Mouse (Mus musculus): ENCODE results near the gene Trim69. TPM values are rescaled to one million over a fixed set of nuclear protein-coding genes. Genes with fewer than 3 reads are reported as not detected.
A peak's percentile ranks its signal among the peaks of the same experiment; 100 is the strongest.

Trim69 gene
- polyA plus RNA-seq, 1 experiment from 2014 or later: not detected

DNA sequence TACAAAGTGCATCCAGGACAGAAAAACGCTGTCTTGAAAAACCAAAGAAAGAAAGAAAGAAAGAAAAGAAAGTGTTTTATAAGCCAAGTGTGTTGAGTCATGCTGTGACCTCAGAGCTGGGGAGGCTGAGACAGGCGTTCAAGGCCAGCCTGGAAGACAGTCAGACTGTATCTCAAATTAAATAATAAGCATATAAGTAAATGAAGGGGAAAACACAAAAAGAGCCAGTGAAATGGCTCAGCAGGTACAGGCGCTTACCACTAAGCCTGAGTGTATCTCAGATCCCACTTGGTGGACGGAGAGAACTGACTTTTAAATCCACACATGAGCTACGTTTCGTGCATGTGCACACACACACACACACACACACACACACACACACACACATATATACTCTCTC lies 11.2 kb upstream of the Trim69 start:
- WGBS: 88% methylated on average over 6 of the region's 6 CpGs
- peak; percentile 44 for DNase-seq (ENCODE audit: low spot score, missing footprints)
- H3K4me2 ChIP-seq: no peak overlapping the region
- no peaks in the 10 kb centered on the region for H3K27me3 ChIP-seq (ENCODE audit: control insufficient read depth, insufficient read depth, low read length)
- ATAC-seq (ENCODE audit: low FRiP score): no peak
- H3K9me3 ChIP-seq (ENCODE audit: control insufficient read depth, low read length): no peaks in the 10 kb centered on the region
- H3K9ac ChIP-seq (ENCODE audit: low read length): no peak overlapping the region
- H3K36me3 ChIP-seq (ENCODE audit: control insufficient read depth, insufficient read depth, low read length): no peaks in the 10 kb centered on the region
- no peak overlapping the region for H3K4me3 ChIP-seq (ENCODE audit: low read depth, low read length)
- H3K27ac ChIP-seq (ENCODE audit: low read depth, low read length): no peak overlapping the region
- peaks cover 2% of the 10 kb centered on the region; the same call in 1 of the 2 replicates for H3K4me1 ChIP-seq (ENCODE audit: control insufficient read depth, insufficient read depth, low read length)

- Histone ChIP-seq H3K27me3 (ENCODE audit: control insufficient read depth, insufficient read depth, low read length) (no peaks in the 10 kb centered on the region), H3K4me2 (no peak overlapping the region), H3K27ac (ENCODE audit: low read depth, low read length) (no peak overlapping the region), H3K9me3 (ENCODE audit: control insufficient read depth, low read length) (no peaks in the 10 kb centered on the region), H3K9ac (ENCODE audit: low read length) (no peak overlapping the region), H3K4me3 (ENCODE audit: low read depth, low read length) (no peak overlapping the region), H3K36me3 (ENCODE audit: control insufficient read depth, insufficient read depth, low read length) (no peaks in the 10 kb centered on the region), H3K4me1 (ENCODE audit: control insufficient read depth, insufficient read depth, low read length) (peaks cover 2% of the 10 kb centered on the region; the same call in 1 of the 2 replicates)
- ATAC-seq (ENCODE audit: low FRiP score) (no peak), DNase-seq (ENCODE audit: low spot score, missing footprints) (peak; percentile 62)
- 77% methylated on average over 3 of the region's 3 CpGs for WGBS
Observed at GRCm38 (mm10) chr2:122149716-122150115, 10.8 kb upstream of the Trim69 start.

DNA sequence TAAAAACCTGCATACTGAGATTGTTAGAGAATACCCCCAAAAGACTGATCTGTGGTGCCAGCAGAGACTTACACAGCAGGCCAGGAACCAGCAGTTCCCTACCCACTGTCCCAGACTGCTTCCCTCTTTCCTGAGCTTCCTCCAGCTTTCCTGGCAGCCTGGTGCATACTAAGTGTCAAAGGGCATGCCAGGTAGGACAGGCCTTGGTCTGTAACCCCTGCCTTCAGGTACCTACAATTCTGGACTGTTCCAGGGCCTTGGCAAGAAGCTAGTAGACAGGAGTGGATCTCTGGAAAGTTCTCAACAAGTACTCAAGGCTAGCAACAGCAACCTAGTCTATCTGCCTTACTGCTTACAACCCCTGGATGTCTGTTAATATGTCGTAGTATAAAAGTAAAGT lies 9.3 kb upstream of the Trim69 start:
- Histone ChIP-seq H3K27ac (ENCODE audit: low read depth, low read length) (no peak overlapping the region), H3K27me3 (ENCODE audit: control insufficient read depth, insufficient read depth, low read length) (no peaks in the 10 kb centered on the region), H3K4me1 (ENCODE audit: control insufficient read depth, insufficient read depth, low read length) (peaks cover 2% of the 10 kb centered on the region; the same call in 1 of the 2 replicates), H3K4me3 (ENCODE audit: low read depth, low read length) (no peak overlapping the region), H3K9me3 (ENCODE audit: control insufficient read depth, low read length) (no peaks in the 10 kb centered on the region), H3K9ac (ENCODE audit: low read length) (no peak overlapping the region), H3K4me2 (no peak overlapping the region), H3K36me3 (ENCODE audit: control insufficient read depth, insufficient read depth, low read length) (no peaks in the 10 kb centered on the region)
- ATAC-seq (ENCODE audit: low FRiP score): no peak
- no peak for DNase-seq (ENCODE audit: low spot score, missing footprints)
- 88% methylated on average over 1 of the region's 1 CpGs for WGBS

GRCm38 (mm10) chr2:122152850-122153249 lies 7.7 kb upstream of the Trim69 start:
- Histone ChIP-seq H3K4me2 (no peak overlapping the region), H3K9ac (ENCODE audit: low read length) (no peak overlapping the region), H3K9me3 (ENCODE audit: control insufficient read depth, low read length) (no peaks in the 10 kb centered on the region), H3K4me1 (ENCODE audit: control insufficient read depth, insufficient read depth, low read length) (peaks cover 2% of the 10 kb centered on the region; the same call in 1 of the 2 replicates), H3K4me3 (ENCODE audit: low read depth, low read length) (no peak overlapping the region), H3K36me3 (ENCODE audit: control insufficient read depth, insufficient read depth, low read length) (no peaks in the 10 kb centered on the region), H3K27ac (ENCODE audit: low read depth, low read length) (no peak overlapping the region), H3K27me3 (ENCODE audit: control insufficient read depth, insufficient read depth, low read length) (no peaks in the 10 kb centered on the region)
- 82% methylated on average over 3 of the region's 3 CpGs for WGBS
- ATAC-seq (ENCODE audit: low FRiP score): no peak
- DNase-seq (ENCODE audit: low spot score, missing footprints): no peak

DNA sequence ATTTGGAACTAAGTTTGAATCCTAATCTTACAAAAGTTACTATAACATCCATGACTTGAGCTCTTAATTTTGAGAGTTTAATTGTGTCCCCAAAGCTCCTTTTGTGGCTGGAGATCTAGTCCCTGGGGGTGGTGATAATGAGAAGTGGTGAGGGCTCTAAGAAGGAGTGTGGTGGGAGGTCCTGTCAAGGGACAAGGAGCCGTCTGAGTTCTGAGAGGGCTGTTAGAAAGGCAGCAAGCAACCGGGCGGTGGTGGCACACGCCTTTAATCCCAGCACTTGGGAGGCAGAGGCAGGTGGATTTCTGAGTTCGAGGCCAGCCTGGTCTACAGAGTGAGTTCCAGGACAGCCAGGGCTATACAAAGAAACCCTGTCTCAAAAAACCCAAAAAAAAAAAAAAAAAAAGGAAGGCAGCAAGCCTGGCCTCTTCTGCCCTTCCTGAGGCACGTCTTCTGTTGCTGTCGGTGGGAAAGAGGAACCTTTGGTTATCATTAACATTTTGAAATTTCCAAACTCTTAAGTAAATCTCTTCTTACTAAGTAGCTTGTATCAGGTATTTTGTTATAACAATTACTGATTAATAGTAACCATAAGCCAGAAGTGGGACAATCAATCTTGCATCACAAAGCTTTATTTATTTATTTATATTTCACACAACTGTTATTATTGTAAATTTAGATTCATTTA lies 6.7 kb upstream of the Trim69 start:
- no peak overlapping the region for H3K27ac ChIP-seq (ENCODE audit: low read depth, low read length)
- 83% methylated on average over 7 of the region's 7 CpGs for WGBS
- ATAC-seq (ENCODE audit: low FRiP score): no peak
- H3K9me3 ChIP-seq (ENCODE audit: control insufficient read depth, low read length): no peaks in the 10 kb centered on the region
- no peaks in the 10 kb centered on the region for H3K27me3 ChIP-seq (ENCODE audit: control insufficient read depth, insufficient read depth, low read length)
- no peak overlapping the region for H3K4me3 ChIP-seq (ENCODE audit: low read depth, low read length)
- peak; percentile 23 for DNase-seq (ENCODE audit: low spot score, missing footprints)
- no peak overlapping the region for H3K4me2 ChIP-seq
- no peaks in the 10 kb centered on the region for H3K36me3 ChIP-seq (ENCODE audit: control insufficient read depth, insufficient read depth, low read length)
- no peak overlapping the region for H3K9ac ChIP-seq (ENCODE audit: low read length)
- H3K4me1 ChIP-seq (ENCODE audit: control insufficient read depth, insufficient read depth, low read length): peaks cover 3% of the 10 kb centered on the region; the same call in 1 of the 2 replicates

GRCm38 (mm10) chr2:122154479-122154878 lies 6.0 kb upstream of the Trim69 start:
- no peak for DNase-seq (ENCODE audit: low spot score, missing footprints)
- H3K4me1 ChIP-seq (ENCODE audit: control insufficient read depth, insufficient read depth, low read length): 0 out of 2 replicates have a peak, but pooled peaks cover 3% of the 10 kb centered on the region

GRCm38 (mm10) chr2:122155292-122155691 lies 5.2 kb upstream of the Trim69 start:
- H3K4me2 ChIP-seq: no peak overlapping the region
- no peak overlapping the region for H3K27ac ChIP-seq (ENCODE audit: low read depth, low read length)
- no peak for ATAC-seq (ENCODE audit: low FRiP score)
- DNase-seq (ENCODE audit: low spot score, missing footprints): peak; percentile 44
- no peaks in the 10 kb centered on the region for H3K36me3 ChIP-seq (ENCODE audit: control insufficient read depth, insufficient read depth, low read length)
- WGBS: 80% methylated on average over 2 of the region's 2 CpGs
- no peak overlapping the region for H3K4me3 ChIP-seq (ENCODE audit: low read depth, low read length)
- H3K4me1 ChIP-seq (ENCODE audit: control insufficient read depth, insufficient read depth, low read length): 0 out of 2 replicates have a peak, but pooled peaks cover 3% of the 10 kb centered on the region
- H3K27me3 ChIP-seq (ENCODE audit: control insufficient read depth, insufficient read depth, low read length): no peaks in the 10 kb centered on the region
- H3K9me3 ChIP-seq (ENCODE audit: control insufficient read depth, low read length): no peaks in the 10 kb centered on the region
- no peak overlapping the region for H3K9ac ChIP-seq (ENCODE audit: low read length)

More at GRCm38 (mm10) chr2:122154479-122154878, 6.0 kb upstream of the Trim69 start:
- H3K9ac ChIP-seq (ENCODE audit: low read length): no peak overlapping the region
- no peak overlapping the region for H3K27ac ChIP-seq (ENCODE audit: low read depth, low read length)
- 98% methylated on average over 2 of the region's 2 CpGs for WGBS
- H3K9me3 ChIP-seq (ENCODE audit: control insufficient read depth, low read length): no peaks in the 10 kb centered on the region
- no peaks in the 10 kb centered on the region for H3K36me3 ChIP-seq (ENCODE audit: control insufficient read depth, insufficient read depth, low read length)
- H3K4me2 ChIP-seq: no peak overlapping the region
- ATAC-seq (ENCODE audit: low FRiP score): no peak
- H3K4me3 ChIP-seq (ENCODE audit: low read depth, low read length): no peak overlapping the region
- no peaks in the 10 kb centered on the region for H3K27me3 ChIP-seq (ENCODE audit: control insufficient read depth, insufficient read depth, low read length)

DNA sequence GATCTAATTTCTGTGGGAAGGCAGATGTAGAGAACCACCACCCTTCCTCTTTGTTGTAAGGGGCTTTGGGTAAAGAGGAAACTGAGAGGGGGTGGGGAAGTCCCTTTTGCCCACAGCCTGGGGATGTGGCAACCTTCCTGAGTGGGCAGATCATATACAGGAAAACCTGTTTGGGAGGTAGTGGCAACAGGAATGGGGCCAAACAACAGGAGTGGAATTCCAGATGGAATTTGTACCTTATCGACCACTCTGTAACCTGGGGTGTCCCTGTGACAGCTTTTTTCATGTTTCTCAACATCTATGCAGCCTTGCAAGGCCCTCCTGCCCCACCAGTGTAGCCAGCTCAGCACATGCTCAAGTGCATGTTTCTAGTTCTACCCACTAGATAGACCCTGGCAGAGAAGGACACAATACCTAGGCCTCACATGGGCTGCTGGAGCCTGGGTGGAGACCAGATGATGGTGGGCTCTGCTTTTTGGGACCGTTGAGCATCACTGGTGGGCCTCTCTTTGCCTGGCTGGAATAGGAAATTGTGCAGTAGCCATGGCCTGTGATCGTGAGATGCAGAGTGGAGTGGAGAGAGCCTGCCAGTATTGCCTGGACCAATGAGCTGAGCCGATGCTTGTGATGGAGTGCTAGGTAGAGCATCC lies 4.3 kb upstream of the Trim69 start:
- Histone ChIP-seq H3K9ac (ENCODE audit: low read length) (no peak overlapping the region), H3K27me3 (ENCODE audit: control insufficient read depth, insufficient read depth, low read length) (no peaks in the 10 kb centered on the region), H3K36me3 (ENCODE audit: control insufficient read depth, insufficient read depth, low read length) (no peaks in the 10 kb centered on the region), H3K4me3 (ENCODE audit: low read depth, low read length) (no peak overlapping the region), H3K9me3 (ENCODE audit: control insufficient read depth, low read length) (no peaks in the 10 kb centered on the region), H3K4me2 (no peak overlapping the region), H3K4me1 (ENCODE audit: control insufficient read depth, insufficient read depth, low read length) (0 out of 2 replicates have a peak, but pooled peaks cover 3% of the 10 kb centered on the region), H3K27ac (ENCODE audit: low read depth, low read length) (no peak overlapping the region)
- DNase-seq (ENCODE audit: low spot score, missing footprints): no peak
- no peak for ATAC-seq (ENCODE audit: low FRiP score)
- 93% methylated on average over 4 of the region's 4 CpGs for WGBS

GRCm38 (mm10) chr2:122157561-122157960 lies 2.9 kb upstream of the Trim69 start:
- Histone ChIP-seq H3K9ac (ENCODE audit: low read length) (no peak overlapping the region), H3K9me3 (ENCODE audit: control insufficient read depth, low read length) (no peaks in the 10 kb centered on the region), H3K4me2 (no peak overlapping the region), H3K4me1 (ENCODE audit: control insufficient read depth, insufficient read depth, low read length) (0 out of 2 replicates have a peak, but pooled peaks cover 3% of the 10 kb centered on the region), H3K27ac (ENCODE audit: low read depth, low read length) (no peak overlapping the region), H3K4me3 (ENCODE audit: low read depth, low read length) (no peak overlapping the region), H3K27me3 (ENCODE audit: control insufficient read depth, insufficient read depth, low read length) (no peaks in the 10 kb centered on the region), H3K36me3 (ENCODE audit: control insufficient read depth, insufficient read depth, low read length) (no peaks in the 10 kb centered on the region)
- peak; percentile 75 for DNase-seq (ENCODE audit: low spot score, missing footprints)
- ATAC-seq (ENCODE audit: low FRiP score): no peak

Data from midbrain, embryonic 11.5 days (tissue).